Mouse (Mus musculus): ENCODE measurements around the gene Ggt7. TPM values are rescaled to one million over a fixed set of nuclear protein-coding genes. Genes with fewer than 3 reads are reported as not detected.

The Ggt7 gene
- 1.0 and 1.3 TPM in 2 replicates for polyA plus RNA-seq (2014; fragmentation: Nextera tagmentation; extraction: Ambion mirVana)

GRCm38 (mm10) chr2:155517455-155518423 lies at the start of gene Ggt7, which contains the start of gene Acss2:
Gene Ggt7, minus strand, starts transcription at chr2:155518237.
Gene Acss2, plus strand, starts transcription at chr2:155517948.
- WGBS = 3% methylated on average over 70 of the region's 70 CpGs
- Histone ChIP-seq H3K4me1 (replicated peaks; ENCODE audit: control insufficient read depth, insufficient read depth, low read length) (peaks cover 10% of the 10 kb centered on the region; the same call in 1 of the 2 replicates), H3K4me2 (peak within 1 kb of the TSS; percentile 96), H3K36me3 (ENCODE audit: control insufficient read depth, insufficient read depth, low read length) (no peaks in the 10 kb centered on the region), H3K27me3 (replicated peaks; ENCODE audit: control insufficient read depth, insufficient read depth, low read length) (peaks cover 23% of the 10 kb centered on the region), H3K27ac (ENCODE audit: low read depth, low read length) (peak within 1 kb of the TSS; percentile 74), H3K9ac (ENCODE audit: low read depth, low read length) (peak within 1 kb of the TSS; percentile 77), H3K9me3 (ENCODE audit: control insufficient read depth, low read length) (no peaks in the 10 kb centered on the region), H3K4me3 (ENCODE audit: low read depth, low read length) (peak within 1 kb of the TSS; percentile 79)
- DNase-seq (ENCODE audit: low spot score) (peak; percentile 99), ATAC-seq (replicated peaks; ENCODE audit: low FRiP score) (peak; percentile 99)

- Histone ChIP-seq H3K4me3 (ENCODE audit: low read depth, low read length) (no peak overlapping the region), H3K27ac (ENCODE audit: low read depth, low read length) (no peak overlapping the region), H3K4me2 (no peak overlapping the region), H3K27me3 (replicated peaks; ENCODE audit: control insufficient read depth, insufficient read depth, low read length) (no peaks in the 10 kb centered on the region), H3K9ac (ENCODE audit: low read depth, low read length) (no peak overlapping the region), H3K9me3 (ENCODE audit: control insufficient read depth, low read length) (no peaks in the 10 kb centered on the region), H3K36me3 (ENCODE audit: control insufficient read depth, insufficient read depth, low read length) (peaks cover 3% of the 10 kb centered on the region), H3K4me1 (replicated peaks; ENCODE audit: control insufficient read depth, insufficient read depth, low read length) (no peaks in the 10 kb centered on the region)
- ATAC-seq (replicated peaks; ENCODE audit: low FRiP score) (no peak), DNase-seq (ENCODE audit: low spot score) (no peak)
- 69% methylated on average over 5 of the region's 5 CpGs for WGBS
These were observed 49.7 kb upstream of the Ggt7 start for GRCm38 (mm10) chr2:155567751-155568150.

- Histone ChIP-seq H3K4me3 (ENCODE audit: low read depth, low read length) (no peak overlapping the region), H3K9me3 (ENCODE audit: control insufficient read depth, low read length) (no peaks in the 10 kb centered on the region), H3K4me1 (replicated peaks; ENCODE audit: control insufficient read depth, insufficient read depth, low read length) (no peaks in the 10 kb centered on the region), H3K27ac (ENCODE audit: low read depth, low read length) (no peak overlapping the region), H3K27me3 (replicated peaks; ENCODE audit: control insufficient read depth, insufficient read depth, low read length) (no peaks in the 10 kb centered on the region), H3K4me2 (no peak overlapping the region), H3K9ac (ENCODE audit: low read depth, low read length) (no peak overlapping the region), H3K36me3 (ENCODE audit: control insufficient read depth, insufficient read depth, low read length) (peaks cover 3% of the 10 kb centered on the region)
- DNase-seq (ENCODE audit: low spot score) = no peak
- no peak for ATAC-seq (replicated peaks; ENCODE audit: low FRiP score)
- WGBS = 79% methylated on average over 4 of the region's 4 CpGs
These were observed 44.9 kb upstream of the Ggt7 start for GRCm38 (mm10) chr2:155562934-155563333.

- Histone ChIP-seq H3K27me3 (replicated peaks; ENCODE audit: control insufficient read depth, insufficient read depth, low read length) (no peaks in the 10 kb centered on the region), H3K27ac (ENCODE audit: low read depth, low read length) (no peak overlapping the region), H3K4me2 (no peak overlapping the region), H3K9ac (ENCODE audit: low read depth, low read length) (no peak overlapping the region), H3K4me1 (replicated peaks; ENCODE audit: control insufficient read depth, insufficient read depth, low read length) (no peaks in the 10 kb centered on the region), H3K9me3 (ENCODE audit: control insufficient read depth, low read length) (no peaks in the 10 kb centered on the region), H3K36me3 (ENCODE audit: control insufficient read depth, insufficient read depth, low read length) (peaks cover 3% of the 10 kb centered on the region), H3K4me3 (ENCODE audit: low read depth, low read length) (no peak overlapping the region)
- 58% methylated on average over 1 of the region's 1 CpGs for WGBS
- ATAC-seq (replicated peaks; ENCODE audit: low FRiP score) = no peak
- no peak for DNase-seq (ENCODE audit: low spot score)
These were observed 44.2 kb upstream of the Ggt7 start for GRCm38 (mm10) chr2:155562209-155562608.

- no peak overlapping the region for H3K27ac ChIP-seq (ENCODE audit: low read depth, low read length)
- DNase-seq (ENCODE audit: low spot score) (no peak), ATAC-seq (replicated peaks; ENCODE audit: low FRiP score) (no peak)
- H3K4me3 ChIP-seq (ENCODE audit: low read depth, low read length) = no peak overlapping the region
- no peak overlapping the region for H3K4me2 ChIP-seq
- H3K9me3 ChIP-seq (ENCODE audit: control insufficient read depth, low read length) = no peaks in the 10 kb centered on the region
- no peaks in the 10 kb centered on the region for H3K27me3 ChIP-seq (replicated peaks; ENCODE audit: control insufficient read depth, insufficient read depth, low read length)
- H3K4me1 ChIP-seq (replicated peaks; ENCODE audit: control insufficient read depth, insufficient read depth, low read length) = peaks cover 6% of the 10 kb centered on the region; the same call in 1 of the 2 replicates
- no peaks in the 10 kb centered on the region; the same call in 1 of the 2 replicates for H3K36me3 ChIP-seq (ENCODE audit: control insufficient read depth, insufficient read depth, low read length)
- 74% methylated on average over 2 of the region's 2 CpGs for WGBS
- no peak overlapping the region for H3K9ac ChIP-seq (ENCODE audit: low read depth, low read length)
These were observed 36.5 kb upstream of the Ggt7 start for GRCm38 (mm10) chr2:155554426-155554985.

GRCm38 (mm10) chr2:155552949-155553354 lies 34.9 kb upstream of the Ggt7 start:
- Histone ChIP-seq H3K27me3 (replicated peaks; ENCODE audit: control insufficient read depth, insufficient read depth, low read length) (no peaks in the 10 kb centered on the region), H3K27ac (ENCODE audit: low read depth, low read length) (peak overlapping the region; percentile 76), H3K4me2 (no peak overlapping the region), H3K36me3 (ENCODE audit: control insufficient read depth, insufficient read depth, low read length) (no peaks in the 10 kb centered on the region; the same call in 1 of the 2 replicates), H3K9me3 (ENCODE audit: control insufficient read depth, low read length) (no peaks in the 10 kb centered on the region), H3K4me1 (replicated peaks; ENCODE audit: control insufficient read depth, insufficient read depth, low read length) (peaks cover 6% of the 10 kb centered on the region; the same call in 1 of the 2 replicates), H3K9ac (ENCODE audit: low read depth, low read length) (0 out of 2 replicates have a peak overlapping the region, but pooled peaks have one; percentile 26), H3K4me3 (ENCODE audit: low read depth, low read length) (no peak overlapping the region)
- ATAC-seq (replicated peaks; ENCODE audit: low FRiP score) (peak; percentile 88), DNase-seq (ENCODE audit: low spot score) (no peak)

- Histone ChIP-seq H3K27ac (ENCODE audit: low read depth, low read length) (peak overlapping the region; percentile 76; the same call in 1 of the 2 replicates), H3K9ac (ENCODE audit: low read depth, low read length) (no peak overlapping the region), H3K36me3 (ENCODE audit: control insufficient read depth, insufficient read depth, low read length) (no peaks in the 10 kb centered on the region; the same call in 1 of the 2 replicates), H3K27me3 (replicated peaks; ENCODE audit: control insufficient read depth, insufficient read depth, low read length) (no peaks in the 10 kb centered on the region), H3K4me3 (ENCODE audit: low read depth, low read length) (no peak overlapping the region), H3K4me2 (no peak overlapping the region), H3K4me1 (replicated peaks; ENCODE audit: control insufficient read depth, insufficient read depth, low read length) (peaks cover 6% of the 10 kb centered on the region; the same call in 1 of the 2 replicates), H3K9me3 (ENCODE audit: control insufficient read depth, low read length) (no peaks in the 10 kb centered on the region)
- no peak for DNase-seq (ENCODE audit: low spot score)
- no peak for ATAC-seq (replicated peaks; ENCODE audit: low FRiP score)
These were observed 34.3 kb upstream of the Ggt7 start for GRCm38 (mm10) chr2:155552336-155552735.

GRCm38 (mm10) chr2:155546955-155547354 lies 28.9 kb upstream of the Ggt7 start:
- no peaks in the 10 kb centered on the region for H3K27me3 ChIP-seq (replicated peaks; ENCODE audit: control insufficient read depth, insufficient read depth, low read length)
- H3K9me3 ChIP-seq (ENCODE audit: control insufficient read depth, low read length) = no peaks in the 10 kb centered on the region
- no peaks in the 10 kb centered on the region for H3K4me1 ChIP-seq (replicated peaks; ENCODE audit: control insufficient read depth, insufficient read depth, low read length)
- H3K4me3 ChIP-seq (ENCODE audit: low read depth, low read length) = no peak overlapping the region
- 65% methylated on average over 1 of the region's 1 CpGs for WGBS
- ATAC-seq (replicated peaks; ENCODE audit: low FRiP score) (no peak), DNase-seq (ENCODE audit: low spot score) (no peak)
- no peaks in the 10 kb centered on the region; the same call in 1 of the 2 replicates for H3K36me3 ChIP-seq (ENCODE audit: control insufficient read depth, insufficient read depth, low read length)
- H3K27ac ChIP-seq (ENCODE audit: low read depth, low read length) = no peak overlapping the region
- no peak overlapping the region for H3K9ac ChIP-seq (ENCODE audit: low read depth, low read length)
- no peak overlapping the region for H3K4me2 ChIP-seq
